Mouse (Mus musculus): ENCODE data around the gene Scn8a. TPM values are rescaled to one million over a fixed set of nuclear protein-coding genes. Genes with fewer than 3 reads are reported as not detected.
A peak's percentile ranks its signal among the peaks of the same experiment; 100 is the strongest.
"Not testable (repeated sequence)": the region's sequence is repeated elsewhere in the genome, so short reads cannot be mapped to it uniquely, and the experiment has no call there.

Scn8a gene
- total RNA-seq (2022) = 100 to 1,000 TPM; 200 to 226 (median 209) TPM

DNA sequence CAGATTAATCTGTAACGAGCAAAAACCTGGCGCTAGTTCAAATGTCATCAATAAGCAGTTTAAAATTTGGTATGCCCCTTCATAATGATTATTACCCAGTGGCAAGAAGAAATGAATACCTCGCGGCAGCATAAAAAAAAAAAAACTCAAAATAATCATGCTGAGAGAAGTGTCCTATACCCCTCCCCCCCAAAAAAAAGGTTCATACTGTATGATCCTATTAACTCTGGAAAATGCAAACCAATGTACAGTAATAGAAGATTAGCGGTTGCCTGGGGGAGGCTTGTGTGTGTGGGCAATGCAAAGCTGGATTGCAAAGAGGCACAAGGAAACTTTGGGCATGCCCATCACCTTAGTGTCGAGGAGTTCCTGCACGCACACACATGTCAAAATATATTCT, at the start of gene Scn8a:
Gene Scn8a (plus strand): TSS at position 301 of the 400 bp plus-strand sequence.
- no peak for DNase-seq (ENCODE audit: low spot score in 2 of 2)

DNA sequence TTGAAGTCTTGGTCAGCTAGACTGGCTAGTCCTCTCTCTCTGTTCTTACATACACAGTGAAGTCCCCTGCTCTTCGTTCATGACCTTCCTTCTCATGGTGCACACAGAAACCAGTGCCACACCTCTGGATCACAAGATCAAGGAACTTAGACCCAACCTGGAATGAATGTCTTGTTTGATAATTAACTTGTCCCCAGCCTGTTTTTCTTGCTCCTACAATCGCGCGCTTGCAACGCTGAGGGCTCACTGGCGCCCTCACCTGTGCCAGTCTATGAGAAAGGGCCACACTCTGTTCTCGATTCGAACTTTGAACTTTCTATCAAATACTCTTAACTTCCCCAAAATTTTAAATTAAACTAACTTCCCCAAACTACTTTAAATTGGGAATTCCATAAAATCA, 47.8 kb upstream of the Scn8a start:
- DNase-seq (ENCODE audit: low spot score in 2 of 2) = no peak

DNA sequence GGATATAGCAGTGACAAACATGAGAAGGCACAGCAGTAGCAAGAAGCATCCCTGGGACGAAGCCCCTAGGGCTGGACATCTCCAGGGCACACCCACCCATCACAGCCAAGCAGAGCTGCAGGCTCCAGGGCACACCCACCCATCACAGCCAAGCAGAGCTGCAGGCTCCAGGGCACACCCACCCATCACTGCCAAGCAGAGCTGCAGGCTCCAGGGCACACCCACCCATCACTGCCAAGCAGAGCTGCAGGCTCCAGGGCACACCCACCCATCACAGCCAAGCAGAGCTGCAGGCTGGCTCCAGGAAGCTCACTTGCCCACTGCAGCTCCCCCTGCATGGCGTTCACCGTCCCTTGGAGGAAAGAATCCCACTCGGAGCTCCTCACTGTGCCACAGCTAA, 47.3 kb upstream of the Scn8a start:
- DNase-seq (ENCODE audit: low spot score in 2 of 2) = not testable (repeated sequence)

DNA sequence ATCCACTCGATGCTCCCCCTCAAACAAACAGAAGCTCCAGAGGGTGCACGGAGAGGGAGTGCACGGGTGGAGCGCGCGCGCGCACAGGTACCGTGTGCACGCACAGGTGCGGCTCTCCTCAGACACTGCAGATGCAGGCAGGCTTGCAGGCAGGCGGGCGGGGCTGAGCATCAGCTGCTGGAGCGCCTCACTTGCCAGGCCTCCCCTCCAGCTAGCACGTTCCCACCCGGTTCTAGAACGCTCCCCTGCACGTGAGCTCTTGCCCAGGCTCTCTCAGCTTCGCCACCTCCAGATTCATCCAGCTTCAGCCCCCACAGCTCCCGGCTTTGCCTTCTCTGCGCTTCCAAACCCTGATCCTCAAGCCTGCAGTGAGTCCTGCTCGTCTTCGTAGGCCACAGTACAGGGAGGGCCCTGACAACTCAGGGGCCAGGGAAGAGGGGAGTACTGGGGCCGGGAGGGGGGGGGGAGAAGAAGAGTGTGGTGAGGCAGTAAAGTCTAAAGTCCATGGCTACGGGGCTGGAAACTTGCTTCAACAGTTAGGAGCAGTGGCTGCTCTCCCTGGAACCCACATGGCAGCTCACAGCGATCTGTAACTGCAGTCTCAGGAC, 44.3 kb upstream of the Scn8a start:
- DNase-seq (ENCODE audit: low spot score in 2 of 2) = peak in 1 of 2 experiments; percentile 87

DNA sequence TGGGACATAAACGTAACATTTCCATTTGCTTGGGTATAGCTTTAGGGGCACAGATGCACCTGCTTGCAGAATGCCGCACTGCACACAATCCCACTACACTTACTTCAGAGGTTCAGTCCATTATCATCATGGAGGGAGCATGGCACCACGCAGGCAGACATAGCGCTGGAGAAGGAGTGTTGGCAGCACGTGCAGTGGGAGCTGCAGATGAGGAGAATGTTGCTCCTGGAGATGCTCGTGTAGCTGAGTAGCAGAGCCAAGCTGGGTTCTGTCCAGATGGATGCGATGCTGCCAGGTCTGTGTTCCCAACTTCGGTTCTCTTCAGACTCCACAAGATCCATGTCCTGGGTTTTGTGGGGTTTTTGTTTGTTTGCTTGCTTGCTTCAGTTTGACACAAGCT, 43.6 kb upstream of the Scn8a start:
- DNase-seq (ENCODE audit: low spot score in 2 of 2) = peak in 1 of 2 experiments; percentile 61

DNA sequence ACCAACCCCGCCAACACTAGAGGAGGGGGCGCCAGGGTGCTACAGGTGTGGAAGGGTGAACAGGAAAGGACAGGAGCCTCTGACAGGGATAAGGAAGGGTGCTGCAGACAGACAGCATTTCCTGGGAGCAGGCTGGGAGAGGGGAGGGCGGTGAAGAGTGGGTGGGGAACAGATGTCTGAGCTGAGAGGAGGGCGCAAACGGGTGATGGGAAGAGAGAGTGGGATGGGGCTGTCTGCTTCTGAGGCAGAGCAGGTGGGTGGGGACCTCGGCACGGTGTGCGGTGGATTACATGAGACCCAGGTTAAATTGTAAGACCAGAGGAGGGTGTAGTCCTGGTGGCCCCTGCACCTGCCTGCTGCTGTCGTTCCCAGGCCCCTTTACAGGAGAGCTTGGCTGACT, 39.9 kb upstream of the Scn8a start:
- peak in 1 of 2 experiments; percentile 85 for DNase-seq (ENCODE audit: low spot score in 2 of 2)

DNA sequence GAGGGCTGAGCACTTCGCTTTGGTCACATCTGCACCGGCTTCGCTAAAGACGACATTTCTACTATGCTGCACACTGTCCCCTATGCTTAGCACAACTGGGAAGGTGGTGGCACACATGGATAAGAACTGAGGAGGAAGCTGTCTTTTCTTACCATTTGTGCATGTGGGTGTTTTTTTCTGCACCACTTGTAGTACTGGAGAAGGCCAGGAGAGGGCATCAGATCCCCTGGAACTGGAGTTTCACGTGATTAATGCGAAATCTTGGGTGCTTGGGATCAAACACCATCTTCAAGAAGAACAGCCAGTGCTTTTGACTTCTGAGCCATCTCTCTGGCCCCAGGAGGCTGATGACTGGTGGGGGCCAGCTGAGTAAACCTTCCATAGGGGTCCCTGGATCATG, 39.0 kb upstream of the Scn8a start:
- DNase-seq (ENCODE audit: low spot score in 2 of 2) = no peak

DNA sequence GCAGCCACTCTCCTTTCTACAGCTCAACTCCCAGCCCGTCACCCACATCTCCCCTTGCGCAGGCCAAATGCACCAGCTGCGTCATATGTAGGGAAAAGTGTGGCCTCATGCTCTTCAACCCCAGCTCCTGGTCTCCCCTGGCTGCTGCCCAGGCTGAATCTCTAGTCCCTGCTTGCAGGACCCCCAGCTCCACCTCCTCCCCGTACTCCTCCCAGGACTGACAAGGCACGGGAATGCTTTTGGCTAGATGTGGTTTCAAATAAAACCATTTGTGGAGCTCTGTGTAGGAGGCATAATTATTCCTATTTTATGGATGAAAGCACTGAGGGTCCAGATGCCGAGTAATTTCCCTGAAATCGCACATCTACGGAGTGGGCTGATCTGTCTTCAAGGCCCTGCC, 37.5 kb upstream of the Scn8a start:
- peak; percentile 40 to 55 for DNase-seq (ENCODE audit: low spot score in 2 of 2)

DNA sequence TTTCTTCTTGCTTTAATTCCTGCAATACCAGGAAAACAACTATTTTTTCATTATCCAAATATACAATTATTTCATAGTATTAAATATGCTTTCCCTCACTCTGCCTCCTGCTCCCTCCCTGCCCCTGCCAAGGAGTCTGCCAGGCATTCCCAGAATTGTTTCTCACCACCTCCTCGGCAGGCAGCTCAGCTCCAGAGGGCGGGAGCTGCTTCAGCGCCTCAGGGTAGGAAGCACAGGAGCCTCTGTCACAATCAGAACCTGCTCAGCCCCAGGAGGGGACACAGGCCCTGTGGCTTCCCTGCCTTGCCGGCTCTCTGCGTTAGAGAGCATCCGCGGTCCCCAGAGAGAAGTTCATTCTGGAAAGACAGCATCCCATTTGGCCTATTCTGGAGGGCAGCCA, 36.9 kb upstream of the Scn8a start:
- DNase-seq (ENCODE audit: low spot score in 2 of 2) = peak in 1 of 2 experiments; percentile 79

DNA sequence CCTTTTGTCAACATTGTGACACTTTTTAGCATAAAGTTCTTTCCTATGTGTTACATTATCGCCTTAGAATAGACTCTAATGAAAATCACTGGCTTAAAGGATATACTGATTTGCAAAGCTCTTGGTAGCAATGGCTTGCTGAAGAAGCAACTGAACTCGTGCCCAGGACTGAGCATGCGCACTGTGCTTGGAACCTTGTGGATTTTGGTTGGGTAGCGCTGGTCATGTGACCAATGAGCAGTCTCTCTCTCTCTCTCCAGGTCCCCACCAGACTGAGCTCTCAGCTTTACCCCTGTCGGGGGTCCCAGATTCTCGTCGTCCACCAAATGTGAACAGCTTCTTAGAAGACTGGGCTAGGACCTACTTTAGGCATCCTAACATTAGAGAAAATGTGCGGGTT, 32.9 kb upstream of the Scn8a start:
- no peak for DNase-seq (ENCODE audit: low spot score in 2 of 2)

DNA sequence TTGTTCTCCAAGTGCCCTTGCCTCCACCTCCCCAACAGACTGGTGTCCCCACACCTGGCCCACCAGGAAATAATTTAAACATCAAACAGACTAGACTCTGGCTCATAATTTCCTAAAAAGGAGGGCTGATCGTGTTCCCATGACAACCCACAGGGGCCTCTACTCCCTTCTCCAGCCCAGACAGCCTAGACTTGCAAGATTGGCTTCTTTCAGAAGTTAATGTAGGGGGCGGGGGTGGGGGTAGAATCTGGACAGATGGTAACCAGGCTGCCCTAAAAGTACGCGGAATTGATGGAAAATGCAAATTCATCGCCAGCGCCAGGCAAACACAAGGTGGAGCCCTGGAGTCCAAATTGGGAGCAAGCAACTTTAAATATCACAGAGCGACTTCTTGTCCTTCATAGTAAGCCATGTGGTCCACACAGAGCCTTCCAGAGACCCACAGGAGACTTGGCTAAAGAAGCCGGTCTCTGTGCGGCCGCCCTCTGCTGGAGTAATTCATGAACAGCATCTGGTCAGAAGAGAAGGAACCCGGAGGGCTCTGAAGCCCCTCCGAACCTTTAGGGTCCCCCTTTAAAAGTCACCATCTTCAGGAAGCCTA, 31.0 kb upstream of the Scn8a start:
- DNase-seq (ENCODE audit: low spot score in 2 of 2) = no peak

DNA sequence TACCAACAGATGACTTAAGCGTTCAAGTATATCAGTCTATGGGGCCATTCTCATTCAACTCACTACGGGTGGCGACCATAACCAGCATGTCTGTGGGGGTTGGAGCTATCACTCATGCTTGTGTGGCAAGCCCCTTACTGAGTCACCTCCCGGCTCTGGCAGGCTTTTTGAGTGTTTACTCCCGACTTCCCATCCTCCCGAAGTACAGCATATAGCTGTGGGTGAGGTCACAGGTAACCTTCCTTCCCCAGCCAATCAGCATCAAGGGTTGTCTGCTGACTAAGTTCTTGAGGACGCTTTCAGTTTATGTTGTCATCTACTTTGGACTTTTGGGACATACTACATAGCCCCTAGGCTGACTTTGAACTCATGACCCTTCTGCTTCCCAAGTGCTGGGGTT, 25.3 kb upstream of the Scn8a start:
- DNase-seq (ENCODE audit: low spot score in 2 of 2) = no peak

DNA sequence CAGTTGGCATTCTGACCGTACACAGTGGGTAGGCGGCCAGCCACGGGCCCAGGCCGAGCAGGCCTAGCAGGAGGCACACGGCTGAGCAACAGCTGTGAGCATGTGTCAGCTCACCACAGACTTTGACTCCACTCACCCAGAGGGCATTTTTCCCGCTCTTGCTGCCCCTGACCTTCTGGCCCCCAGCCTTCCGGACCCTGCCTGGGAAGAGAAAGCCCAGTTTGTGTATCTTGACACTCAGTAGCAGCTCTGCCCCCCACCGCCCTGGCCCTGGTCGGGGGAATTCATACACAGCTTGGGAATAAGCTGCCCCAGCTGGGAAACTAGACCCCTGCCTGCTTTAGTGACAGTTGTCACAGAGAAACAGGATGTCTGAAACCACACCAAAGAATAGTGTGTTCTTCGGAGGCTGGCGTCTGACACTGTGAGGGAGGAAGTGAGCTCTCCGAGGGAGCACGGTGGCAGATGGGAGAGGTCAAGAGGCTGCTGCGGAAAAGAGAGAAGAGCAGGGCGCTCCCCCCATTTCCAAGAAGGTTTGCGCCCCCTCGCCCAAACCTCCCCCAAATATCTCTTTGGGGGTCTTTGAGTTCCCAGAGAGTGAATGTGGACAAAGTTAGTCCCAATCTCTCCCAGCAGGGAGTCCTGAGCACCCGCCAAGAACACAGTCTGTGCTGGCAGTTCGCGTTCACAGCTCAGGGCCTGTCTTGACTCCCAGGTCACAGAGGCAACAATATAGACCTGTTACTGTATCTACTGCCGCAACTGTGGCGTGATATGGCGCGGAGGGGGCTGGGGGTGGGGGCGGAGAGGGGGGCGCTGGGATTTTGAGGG, 24.4 kb upstream of the Scn8a start:
- DNase-seq (ENCODE audit: low spot score in 2 of 2) = no peak

DNA sequence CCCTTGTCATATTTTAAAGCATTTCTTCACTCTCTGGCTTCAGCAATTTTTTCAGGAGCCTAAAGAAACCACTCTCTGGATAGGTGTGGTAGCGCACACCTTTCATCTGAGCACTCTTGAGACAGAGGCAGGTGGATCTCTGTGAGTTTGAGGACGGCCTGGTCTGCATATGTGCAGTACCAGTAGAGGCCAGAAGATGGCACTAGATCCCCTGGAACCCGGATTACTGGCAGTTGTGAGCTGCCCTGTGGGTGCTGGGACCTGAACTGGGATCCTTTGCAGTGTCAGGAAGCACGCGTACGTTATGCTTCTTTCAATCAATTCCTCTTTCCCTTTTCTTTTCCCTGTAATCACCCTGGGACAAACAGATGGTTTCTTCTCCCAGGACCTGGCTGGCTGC, 22.5 kb upstream of the Scn8a start:
- DNase-seq (ENCODE audit: low spot score in 2 of 2) = no peak

DNA sequence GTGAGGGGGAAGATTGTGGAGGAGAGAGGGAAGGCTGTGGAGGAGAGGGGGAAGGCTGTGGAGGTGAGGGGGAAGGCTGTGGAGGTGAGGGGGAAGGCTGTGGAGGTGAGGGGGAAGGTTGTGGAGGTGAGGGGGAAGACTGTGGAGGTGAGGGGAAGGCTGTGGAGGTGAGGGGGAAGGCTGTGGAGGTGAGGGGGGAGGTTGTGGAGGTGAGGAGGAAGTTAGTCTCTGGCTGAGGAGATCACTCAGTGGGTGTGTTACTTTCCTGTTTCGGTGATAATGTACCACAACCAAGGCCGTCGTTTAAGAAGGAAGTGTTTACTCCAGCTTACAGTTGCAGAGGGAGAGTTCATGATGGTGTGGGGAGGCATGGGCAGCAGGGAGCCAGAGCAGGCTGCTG, 12.1 kb upstream of the Scn8a start:
- no peak for DNase-seq (ENCODE audit: low spot score in 2 of 2)

DNA sequence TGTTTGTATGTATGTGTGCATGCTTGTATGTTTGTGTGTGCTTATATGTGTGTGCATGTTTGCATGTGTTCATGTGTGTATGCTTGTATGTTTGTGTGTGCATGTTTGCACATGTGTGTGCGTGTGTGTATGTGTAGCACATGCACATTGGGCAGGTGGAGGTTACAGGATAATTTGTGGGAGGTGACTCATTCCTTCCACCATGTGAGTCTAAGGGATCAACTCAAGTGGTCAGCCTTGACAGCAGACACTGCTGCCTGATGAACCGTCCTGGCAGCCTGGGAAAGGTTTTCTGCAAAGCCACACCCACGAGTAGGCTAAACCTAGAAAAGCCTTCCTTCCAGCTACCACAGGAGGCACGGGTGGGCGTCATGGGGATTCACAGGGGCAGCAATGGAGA, 8.8 kb upstream of the Scn8a start:
- no peak for DNase-seq (ENCODE audit: low spot score in 2 of 2)

DNA sequence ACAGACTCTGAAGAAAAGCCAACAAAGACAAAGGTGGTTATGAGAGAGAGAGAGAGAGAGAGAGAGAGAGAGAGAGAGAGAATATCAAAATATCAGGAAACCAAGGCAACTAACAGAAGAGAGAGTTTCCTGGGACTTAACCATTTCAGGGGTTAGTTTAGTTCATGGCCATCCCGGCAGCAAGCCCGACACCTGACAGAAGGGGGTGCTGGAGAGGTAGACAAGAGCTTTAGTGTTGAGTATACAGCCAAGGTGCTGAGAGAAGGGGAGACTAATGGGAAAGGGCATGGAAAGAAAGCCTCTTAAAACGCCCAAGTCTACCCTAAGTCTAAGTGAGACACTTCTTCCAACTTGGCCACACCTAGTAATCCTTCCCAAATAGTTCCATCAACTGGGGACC, 4.1 kb upstream of the Scn8a start:
- DNase-seq (ENCODE audit: low spot score in 2 of 2) = no peak

DNA sequence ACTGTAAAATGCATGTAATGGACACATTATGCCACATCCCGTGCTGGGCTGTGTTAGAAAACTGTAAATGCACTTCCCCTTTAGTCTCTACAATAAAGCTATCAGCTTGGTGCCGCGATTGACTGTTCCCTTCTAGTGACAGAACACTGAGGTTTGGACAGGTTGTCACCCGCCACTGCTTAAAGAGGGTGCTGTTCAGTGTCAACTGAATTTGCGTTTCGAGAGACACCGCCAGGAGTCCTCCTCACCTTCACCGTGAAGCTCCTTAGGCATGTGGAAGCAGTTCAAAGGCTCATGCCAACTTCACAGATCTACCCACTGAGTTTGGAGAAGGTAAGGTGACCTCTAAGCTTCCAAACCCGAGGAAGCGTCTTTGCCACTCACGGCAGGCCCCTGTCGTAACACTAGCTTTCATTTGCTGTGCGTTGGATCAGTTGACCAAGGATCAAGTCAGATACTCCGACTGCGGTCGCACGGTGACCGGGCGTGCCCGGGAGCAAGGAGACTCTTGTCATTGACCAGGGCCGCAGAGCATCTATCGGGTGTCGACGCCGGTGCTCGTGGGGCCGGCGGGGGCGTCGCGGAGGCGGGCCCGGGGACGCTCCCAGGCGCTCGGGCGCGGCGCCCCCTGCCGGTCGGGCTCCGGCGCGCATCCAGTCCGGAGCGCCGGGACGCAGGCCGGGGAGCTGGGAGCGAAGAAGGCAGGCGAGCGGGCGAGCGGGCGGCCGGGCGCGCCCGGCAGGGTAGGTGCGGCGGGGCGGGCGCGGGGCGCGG, 530 bp downstream of the Scn8a start:
- DNase-seq (ENCODE audit: low spot score in 2 of 2) = peak; percentile 69 to 76

DNA sequence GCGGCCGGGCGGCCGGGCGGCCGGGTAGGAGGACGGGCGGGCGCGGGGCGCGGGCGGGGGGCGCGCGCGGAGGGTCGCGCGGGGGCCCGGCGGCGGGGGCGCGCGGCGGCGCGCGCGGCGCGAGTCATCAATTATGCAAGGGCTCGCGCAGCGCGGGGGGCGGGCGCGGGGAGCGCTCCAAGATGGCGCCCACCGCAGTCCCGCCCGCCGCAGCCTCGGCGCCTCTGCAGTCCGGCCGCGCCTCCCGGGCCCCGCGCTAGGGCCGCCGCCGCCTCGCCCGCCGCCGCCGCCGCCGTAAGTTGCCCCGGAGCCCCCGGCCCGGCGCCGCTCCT, 1.1 kb downstream of the Scn8a start:
- peak in 1 of 2 experiments; percentile 35 for DNase-seq (ENCODE audit: low spot score in 2 of 2)

DNA sequence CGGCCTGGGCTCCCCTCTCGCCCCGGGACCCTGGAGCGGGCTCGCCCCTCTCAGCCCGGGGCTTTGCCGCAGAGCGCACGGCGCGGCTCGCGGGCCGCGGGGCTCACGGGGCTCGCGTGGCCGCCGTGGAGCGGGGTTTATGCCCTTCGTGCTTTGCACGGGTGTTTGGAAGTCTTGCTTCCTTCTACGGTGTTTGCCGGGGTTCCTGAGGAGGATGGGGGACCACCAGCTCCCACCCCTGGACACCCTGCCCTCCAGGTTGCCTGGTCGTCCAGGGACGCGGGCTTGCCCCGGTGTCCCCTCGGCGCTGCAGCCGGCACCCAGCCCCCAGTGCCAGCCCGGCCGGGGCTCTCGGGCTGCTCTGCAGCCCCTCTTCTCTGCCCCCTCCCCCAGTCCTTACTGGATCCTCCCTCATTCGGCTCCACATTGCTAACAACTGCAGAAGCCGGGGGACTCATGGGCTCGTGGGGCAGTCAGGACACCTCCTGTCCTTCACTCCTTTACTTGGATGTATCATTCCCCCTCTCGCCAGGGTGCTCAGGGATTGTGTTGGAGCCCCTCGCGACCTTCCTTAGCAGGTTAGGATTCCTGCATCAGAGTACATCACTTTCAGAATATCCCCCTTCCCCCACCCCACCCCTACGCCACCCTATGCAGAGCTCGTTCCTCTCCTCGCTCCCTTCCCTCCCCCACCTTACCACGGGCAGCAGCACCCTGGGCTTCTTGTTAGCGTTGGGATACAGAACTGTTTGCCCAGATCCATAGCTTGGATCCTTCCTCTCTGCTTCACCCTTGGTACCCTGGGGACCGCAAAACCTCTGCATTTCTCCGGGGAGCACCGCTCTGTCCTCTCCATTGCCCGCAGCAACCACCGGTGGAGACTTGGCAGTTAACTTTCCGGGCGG, 1.7 kb downstream of the Scn8a start:
- no peak for DNase-seq (ENCODE audit: low spot score in 2 of 2)

DNA sequence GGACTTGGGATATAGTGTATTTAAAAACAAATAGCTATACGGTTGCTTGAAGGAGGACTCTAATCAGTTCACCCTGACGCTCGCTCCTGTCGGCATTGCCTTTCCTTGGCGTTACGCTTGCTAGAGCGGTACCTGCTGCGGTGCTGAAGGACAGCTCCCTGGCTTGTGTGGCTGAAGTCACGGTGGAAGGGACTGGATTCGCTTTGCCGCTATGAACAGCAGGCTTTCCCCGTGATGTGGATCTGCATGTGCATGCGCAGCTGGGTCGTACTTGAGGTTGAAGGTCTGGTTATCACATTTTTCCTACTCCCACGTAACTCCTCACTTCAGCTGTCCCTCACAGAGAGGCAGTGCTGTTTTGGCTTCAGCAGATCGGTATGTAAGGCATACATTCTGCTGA, 3.5 kb downstream of the Scn8a start:
- peak in 1 of 2 experiments; percentile 29 for DNase-seq (ENCODE audit: low spot score in 2 of 2)

All from left cerebral cortex, adult 8-10 months (tissue).